Comparison of ENCODE assay signal across 20 mouse cellular contexts in the genomic region with DNA sequence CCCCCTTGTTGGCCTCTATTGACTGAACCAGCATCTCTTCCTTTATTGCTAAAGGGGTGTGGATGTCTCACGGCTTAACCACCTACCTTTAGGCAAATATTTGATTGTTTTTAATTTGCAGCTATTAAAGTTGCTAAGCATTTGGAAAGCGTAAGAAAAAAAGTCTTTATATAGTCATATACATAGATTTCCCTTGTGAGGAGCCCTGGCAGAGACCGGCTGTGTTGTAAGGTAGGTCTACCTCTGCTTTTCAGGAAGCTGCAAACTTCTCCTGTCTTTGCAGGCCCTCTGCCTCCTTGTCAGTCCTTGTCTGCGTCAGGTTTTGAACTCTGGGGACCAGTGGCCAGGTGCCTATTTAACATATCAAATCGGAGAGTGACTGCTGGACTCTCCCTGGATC.
"Had no signal": no experiment of that assay in that cellular context is flagged by ENCODE, and none has a peak within 500 bp of the region (broad histone marks: within the 10 kb centered on the region; RNA-seq: fewer than 3 reads in every experiment).

No protein-coding gene starts in this region.

- H3K4me1 ChIP-seq: liver, embryonic 12.5 days; liver, embryonic 15.5 days had no signal

- H3K4me2 ChIP-seq: limb, embryonic 13.5 days; liver, embryonic 12.5 days; liver, embryonic 15.5 days; midbrain, embryonic 12.5 days; midbrain, embryonic 15.5 days; neural tube, embryonic 12.5 days; neural tube, embryonic 15.5 days had no signal

- H3K4me3 ChIP-seq: layer of hippocampus, adult 2 months; limb, embryonic 10.5 days; limb, embryonic 13.5 days; liver, embryonic 12.5 days; liver, embryonic 15.5 days; midbrain, embryonic 12.5 days; midbrain, embryonic 15.5 days; neural tube, embryonic 12.5 days; neural tube, embryonic 15.5 days had no signal

- H3K9me3 ChIP-seq: limb, embryonic 10.5 days; limb, embryonic 13.5 days; liver, embryonic 12.5 days; liver, embryonic 15.5 days; midbrain, embryonic 12.5 days; midbrain, embryonic 15.5 days; neural tube, embryonic 12.5 days; neural tube, embryonic 15.5 days had no signal

- DNase-seq: kidney, postnatal 25 days; layer of hippocampus, adult 9-11 months; liver; lung, adult 2 months; lung, postnatal 14 days; lung, postnatal 4 days; right cerebral cortex, adult 18-20 months; right cerebral cortex, postnatal 14 days; right cerebral cortex, postnatal 4 days; thymus, adult 18-20 months had no signal

- H3K27ac ChIP-seq: kidney, postnatal 0 days; layer of hippocampus, adult 2 months; limb, embryonic 13.5 days; liver, embryonic 12.5 days; liver, embryonic 15.5 days; midbrain, embryonic 12.5 days; midbrain, embryonic 15.5 days; neural tube, embryonic 12.5 days; neural tube, embryonic 15.5 days had no signal

- H3K36me3 ChIP-seq: liver, embryonic 15.5 days had no signal

- ATAC-seq: liver, embryonic 12.5 days; midbrain, embryonic 15.5 days had no signal

- H3K27me3 ChIP-seq: limb, embryonic 13.5 days; midbrain, embryonic 15.5 days; neural tube, embryonic 12.5 days; neural tube, embryonic 15.5 days had no signal

- H3K9ac ChIP-seq: limb, embryonic 13.5 days; liver, embryonic 12.5 days; liver, embryonic 15.5 days; midbrain, embryonic 12.5 days; midbrain, embryonic 15.5 days; neural tube, embryonic 12.5 days; neural tube, embryonic 15.5 days had no signal
